Mouse (Mus musculus) adrenal gland, postnatal 0 days (tissue): ENCODE data around the gene Pou4f1. TPM values are rescaled to one million over a fixed set of nuclear protein-coding genes. Genes with fewer than 3 reads are reported as not detected.

ENCODE experiments used
- polyA plus RNA-seq: library from polyadenylated mRNA; unstranded; fragments of >200 nt; fragmentation: Nextera tagmentation; extraction: Ambion mirVana; gene quantifications from 2 replicates; pipeline ENCODE4 v1.2.1, GENCODE M21; 2015

Gene Pou4f1
- polyA plus RNA-seq, result 0.13 and 0.55 TPM in 2 replicates

DNA sequence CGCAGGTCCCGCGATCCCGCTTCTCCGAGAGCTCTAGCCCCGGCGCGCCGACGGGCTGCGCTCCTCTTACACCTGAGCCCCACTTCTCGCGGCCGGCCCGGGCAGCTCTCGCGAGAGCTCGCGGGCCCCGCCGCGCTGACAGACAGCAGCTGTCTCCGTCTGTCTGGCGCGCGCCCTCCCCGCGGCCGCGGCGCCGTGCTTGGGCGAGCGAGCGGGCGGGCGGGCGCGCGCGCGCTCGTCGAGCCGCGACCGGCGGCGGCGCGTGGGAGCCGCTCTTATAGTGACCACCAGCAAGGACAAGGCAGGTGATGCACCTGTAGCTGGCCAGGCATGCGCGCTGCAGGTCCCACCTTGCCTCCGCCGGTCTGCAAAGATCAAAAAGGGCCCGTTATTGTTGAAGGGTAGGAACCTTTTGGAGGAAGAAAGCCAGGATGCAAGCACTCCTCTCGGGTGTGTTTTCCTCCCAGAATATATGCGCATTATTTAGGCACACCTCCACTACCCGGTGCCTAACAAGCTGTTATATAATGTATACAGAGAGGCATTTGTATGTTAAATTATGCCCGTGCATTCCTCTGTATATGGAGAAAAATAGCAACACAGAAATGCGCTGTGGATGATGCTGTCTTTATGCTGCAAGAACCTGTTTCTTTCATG lies at the start of gene Pou4f1:
Gene Pou4f1 (minus strand): TSS at position 34 of the 657 bp plus-strand sequence.

Other genes starting within 250 kb of the Pou4f1 start
- 9.6 and 10.3 TPM in 2 replicates for gene Rnf219, start 54.6 kb upstream of the Pou4f1 start, polyA plus RNA-seq